9 mouse cellular contexts compared by ENCODE assay signal in the genomic region with DNA sequence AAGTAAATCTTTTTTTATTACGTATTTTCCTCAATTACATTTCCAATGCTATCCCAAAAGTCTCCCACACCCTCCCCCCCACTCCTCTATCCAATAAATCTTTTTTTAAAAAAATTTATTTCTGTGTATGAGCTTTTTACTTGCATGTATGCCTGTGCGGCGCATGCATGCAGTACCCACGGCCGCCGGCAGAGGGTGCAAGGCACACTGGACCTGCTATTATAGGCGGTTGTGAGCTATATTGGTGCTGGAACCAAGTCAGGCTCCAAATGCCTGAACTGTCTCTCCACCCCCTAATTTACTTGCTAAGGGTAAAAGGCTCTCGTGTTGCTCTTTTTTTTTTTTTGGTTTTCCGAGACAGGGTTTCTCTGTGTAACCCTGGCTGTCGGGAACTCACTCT. TPM values are rescaled to one million over a fixed set of nuclear protein-coding genes. Genes with fewer than 3 reads are reported as not detected.
DNase-seq lines count a peak whose midpoint lies in the region; ATAC-seq and TF ChIP-seq lines count a peak whose summit lies in the region.
"Had no signal": no experiment of that assay in that cellular context is flagged by ENCODE, and none has a peak within 500 bp of the region (broad histone marks: within the 10 kb centered on the region; RNA-seq: fewer than 3 reads in every experiment).

No protein-coding gene starts in this region.

- DNase-seq in heart, adult 11 months: peak; percentile 94
- DNase-seq in heart, postnatal 25 days (ENCODE audit: low spot score): no peak
- peak; percentile 75 to 90 for DNase-seq in kidney, postnatal 36 days
- DNase-seq in thymus, adult 18-20 months: peak; percentile 51 to 60

- peak; percentile 14; the same call in 1 of the 2 replicates for TF ChIP-seq POLR2A in bone marrow, adult 2 months (IDR thresholded peaks at IDR 0.05; ENCODE audit: borderline replicate concordance, control insufficient read depth, low read depth, low read length)

- intact Hi-C loops in heart, postnatal 25 days (cut with DNase I): loop anchor here (2.0 kb wide), 1 partner anchor 114 kb away; no protein-coding TSS in a partner anchor

- no peaks in the 10 kb centered on the region for H3K79me3 ChIP-seq in C2C12 (ENCODE audit: low read depth)

- peaks cover 2% of the 10 kb centered on the region; the same call in 1 of the 2 replicates for H3K4me1 ChIP-seq in bone marrow, adult 2 months (ENCODE audit: control insufficient read depth, insufficient read depth, low read length)
- H3K4me1 ChIP-seq: limb, embryonic 15.5 days had no signal

- peaks cover 7% of the 10 kb centered on the region for H3K27me3 ChIP-seq in C2C12 (ENCODE audit: control insufficient read depth, insufficient read depth, insufficient read length)

- peak; percentile 92 for TF ChIP-seq CTCF in C2C12 (IDR thresholded peaks at IDR 0.05; ENCODE audit: control insufficient read depth, insufficient read depth, insufficient read length)
- peak; percentile 91 for TF ChIP-seq CTCF in bone marrow, adult 2 months (IDR thresholded peaks at IDR 0.05; ENCODE audit: control insufficient read depth, insufficient read depth, low read length)

- H3K4me3 ChIP-seq in C2C12 (ENCODE audit: insufficient read depth, poor library complexity, severe bottlenecking): no peak overlapping the region
- no peak overlapping the region for H3K4me3 ChIP-seq in bone marrow, adult 2 months (replicated peaks; ENCODE audit: control insufficient read depth, low read depth, low read length)
- H3K4me3 ChIP-seq: limb, embryonic 15.5 days had no signal

- no peak overlapping the region for H3K27ac ChIP-seq in bone marrow, adult 2 months (ENCODE audit: control insufficient read depth, insufficient read depth, low read depth, low read length, poor library complexity)
- H3K27ac ChIP-seq: limb, embryonic 15.5 days had no signal

- H3K79me2 ChIP-seq in C2C12 (ENCODE audit: control insufficient read depth, insufficient read depth): no peaks in the 10 kb centered on the region

- 22% methylated on average over 10 of the region's 10 CpGs for WGBS in bone marrow, adult 2 months

- ATAC-seq in erythroid progenitor cell, adult 5-6 weeks (replicated peaks; ENCODE audit: low FRiP score, poor library complexity, severe bottlenecking): peak; percentile 51; the same call in 1 of the 2 replicates
- peak; percentile 54; the same call in 1 of the 2 replicates for ATAC-seq in monocyte, adult 5-6 weeks (replicated peaks; ENCODE audit: insufficient number of reproducible peaks, low FRiP score, low TSS enrichment, poor library complexity, severe bottlenecking)

- H3ac ChIP-seq in C2C12 (ENCODE audit: control insufficient read depth, insufficient read length, low read depth): no peak overlapping the region

- H3K36me3 ChIP-seq in C2C12 (ENCODE audit: control insufficient read depth, insufficient read depth): no peaks in the 10 kb centered on the region
- H3K36me3 ChIP-seq: limb, embryonic 15.5 days had no signal

TF ChIP-seq in C2C12, 6 proteins besides CTCF, POLR2A, EP300 and RAD21:
- TF ChIP-seq CEBPB (IDR thresholded peaks at IDR 0.05; ENCODE audit: low read depth) (no peak), FOSL1 (IDR thresholded peaks at IDR 0.05; ENCODE audit: insufficient read depth, low read length, poor library complexity, severe bottlenecking) (no peak), MYOD1 (IDR thresholded peaks at IDR 0.05; ENCODE audit: control insufficient read depth, insufficient read length, low read depth) (no peak), USF1 (IDR thresholded peaks at IDR 0.05; ENCODE audit: low read depth) (no peak), MAX (IDR thresholded peaks at IDR 0.05) (no peak), MYOG (IDR thresholded peaks at IDR 0.05; ENCODE audit: control insufficient read depth, extremely low read depth, insufficient read length) (no peak)

RNA-seq across cellular contexts. Expression of a gene that starts 9.7 kb away (rescaled TPM):
- total RNA-seq in heart, postnatal 25 days (2021): not detected
- 0.02 TPM for polyA plus RNA-seq in C2C12 (2012; fragmentation: generic; extraction: Trizol)
- polyA plus RNA-seq in bone marrow, adult 2 months (2011; ENCODE audit: insufficient read depth, insufficient read length, low replicate concordance, missing spikeins): not detected in 2 replicates
- total RNA-seq in erythroid progenitor cell, adult 5-6 weeks (2015; ENCODE audit: low replicate concordance): 0.72 TPM in 1 of 2 replicates, not detected in the other
- 0.30 TPM in 1 of 2 replicates, not detected in the other for total RNA-seq in erythroid progenitor cell, adult 5-6 weeks (2017; ENCODE audit: low replicate concordance)
- not detected in 3 replicates for total RNA-seq in monocyte, adult 5-6 weeks (2017)
- polyA plus RNA-seq: limb, embryonic 15.5 days had no signal

RNA-seq across cellular contexts. Expression of a gene that starts 19.5 kb away (rescaled TPM):
- 100 to 1,000 TPM; 143 to 148 TPM for total RNA-seq in heart, postnatal 25 days (2021)
- polyA plus RNA-seq in C2C12 (2012; fragmentation: generic; extraction: Trizol): 263 TPM
- 78.1 and 118 TPM in 2 replicates for polyA plus RNA-seq in bone marrow, adult 2 months (2011; ENCODE audit: insufficient read depth, insufficient read length, low replicate concordance, missing spikeins)
- total RNA-seq in erythroid progenitor cell, adult 5-6 weeks (2015; ENCODE audit: low replicate concordance): 17.6 and 32.1 TPM in 2 replicates
- 3.7 and 7.6 TPM in 2 replicates for total RNA-seq in erythroid progenitor cell, adult 5-6 weeks (2017; ENCODE audit: low replicate concordance)
- 14.6 to 43.9 TPM (median 30.8 TPM) in 3 replicates for total RNA-seq in monocyte, adult 5-6 weeks (2017)

RNA-seq across cellular contexts. Expression of a gene that starts 26.2 kb away (rescaled TPM):
- total RNA-seq in heart, postnatal 25 days (2021): 10 to 100 TPM; 22.4 to 23.6 TPM
- polyA plus RNA-seq in C2C12 (2012; fragmentation: generic; extraction: Trizol): 31.2 TPM
- 68.6 and 109 TPM in 2 replicates for polyA plus RNA-seq in bone marrow, adult 2 months (2011; ENCODE audit: insufficient read depth, insufficient read length, low replicate concordance, missing spikeins)
- total RNA-seq in erythroid progenitor cell, adult 5-6 weeks (2015; ENCODE audit: low replicate concordance): 262 and 270 TPM in 2 replicates
- total RNA-seq in erythroid progenitor cell, adult 5-6 weeks (2017; ENCODE audit: low replicate concordance): 283 and 322 TPM in 2 replicates
- 8.1 to 18.2 TPM (median 8.2 TPM) in 3 replicates for total RNA-seq in monocyte, adult 5-6 weeks (2017)

RNA-seq across cellular contexts. Expression of a gene that starts 26.3 kb away (rescaled TPM):
- total RNA-seq in heart, postnatal 25 days (2021): 10 to 100 TPM; 20.9 to 31.6 TPM
- 297 TPM for polyA plus RNA-seq in C2C12 (2012; fragmentation: generic; extraction: Trizol)
- polyA plus RNA-seq in bone marrow, adult 2 months (2011; ENCODE audit: insufficient read depth, insufficient read length, low replicate concordance, missing spikeins): 114 and 136 TPM in 2 replicates
- total RNA-seq in erythroid progenitor cell, adult 5-6 weeks (2015; ENCODE audit: low replicate concordance): 24.7 and 54.4 TPM in 2 replicates
- total RNA-seq in erythroid progenitor cell, adult 5-6 weeks (2017; ENCODE audit: low replicate concordance): 75.3 and 78.9 TPM in 2 replicates
- total RNA-seq in monocyte, adult 5-6 weeks (2017): 78.9 to 86.7 TPM (median 80.7 TPM) in 3 replicates

RNA-seq across cellular contexts. Expression of a gene that starts 36.7 kb away (rescaled TPM):
- 1 to 10 TPM; 4.6 to 5.6 TPM for total RNA-seq in heart, postnatal 25 days (2021)
- polyA plus RNA-seq in C2C12 (2012; fragmentation: generic; extraction: Trizol): 66.4 TPM
- 10.7 and 29.8 TPM in 2 replicates for polyA plus RNA-seq in bone marrow, adult 2 months (2011; ENCODE audit: insufficient read depth, insufficient read length, low replicate concordance, missing spikeins)
- total RNA-seq in erythroid progenitor cell, adult 5-6 weeks (2015; ENCODE audit: low replicate concordance): 0.36 and 1.3 TPM in 2 replicates
- total RNA-seq in erythroid progenitor cell, adult 5-6 weeks (2017; ENCODE audit: low replicate concordance): 7.3 and 9.0 TPM in 2 replicates
- total RNA-seq in monocyte, adult 5-6 weeks (2017): 2.3 to 8.5 TPM (median 3.8 TPM) in 3 replicates

Comparison
In these comparisons a context has a peak if more than half of its experiments do, and no peak if none do; other contexts are left out.
1. RNA of a gene that starts 26.2 kb away (total RNA-seq): 262 to 322 TPM in erythroid progenitor cell, adult 5-6 weeks; 22.4 to 23.6 TPM in heart, postnatal 25 days and 8.1 to 18.2 TPM in monocyte, adult 5-6 weeks; every median in the first group is over 10 times any median in the second.